Mouse (Mus musculus) adrenal gland, postnatal 14 days (tissue): ENCODE measurements around the gene Orc1. TPM values are rescaled to one million over a fixed set of nuclear protein-coding genes. Genes with fewer than 3 reads are reported as not detected.
A peak's percentile ranks its signal among the peaks of the same experiment; 100 is the strongest.

Source experiments
- DNase-seq: peaks from one replicate; pipeline ENCODE4 v3.0.0; 2021; ENCODE audit warnings: mixed read lengths
- long read RNA-seq, 2 experiments: library from polyadenylated mRNA; stranded (forward); transcript quantifications; one replicate each; pipeline ENCODE4 v2.0.0; 2021
- total RNA-seq: library from RNA; stranded (reverse); gene quantifications from 2 replicates; pipeline ENCODE4 v1.2.3, GENCODE M21; 2021

The Orc1 gene
- total RNA-seq, result 0.94 and 1.5 TPM in 2 replicates
- long read RNA-seq, experiment 1, partial matches to known transcripts, result 0 of 1 reads
- long read RNA-seq, experiment 1, other reads (novel, unspliced or antisense), result 1 of 1 reads
- long read RNA-seq, experiment 2, partial matches to known transcripts, result 0 of 2 reads
- long read RNA-seq, experiment 2, other reads (novel, unspliced or antisense), result 1 of 2 reads

- peak; percentile 98 for DNase-seq
These were observed at the start of gene Orc1, which contains the start of gene Prpf38a for GRCm38 (mm10) chr4:108578840-108579742. Orc1 (plus strand) TSS chr4:108579423. Prpf38a (minus strand) TSS chr4:108579336.

DNA sequence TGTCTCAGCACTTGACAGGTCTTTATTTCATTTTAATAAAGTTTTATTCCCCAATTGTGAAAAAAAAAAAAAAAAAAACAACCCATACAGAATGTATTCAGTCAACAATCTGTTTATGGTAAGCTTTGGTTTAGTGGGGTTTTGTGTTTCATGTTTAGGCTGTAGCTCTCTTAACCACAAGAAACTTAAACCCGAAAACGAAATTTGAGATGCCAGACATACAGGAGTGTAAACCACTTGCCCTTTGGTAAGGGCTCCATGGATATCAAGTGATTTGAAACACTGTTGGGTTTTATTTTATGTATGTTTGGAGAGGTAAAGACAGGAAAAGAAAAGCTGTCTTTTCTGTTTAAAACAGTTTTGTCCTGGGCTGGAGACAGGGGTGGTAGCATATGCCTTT is 39.5 kb upstream of the Orc1 start:
- DNase-seq, result no peak

DNA sequence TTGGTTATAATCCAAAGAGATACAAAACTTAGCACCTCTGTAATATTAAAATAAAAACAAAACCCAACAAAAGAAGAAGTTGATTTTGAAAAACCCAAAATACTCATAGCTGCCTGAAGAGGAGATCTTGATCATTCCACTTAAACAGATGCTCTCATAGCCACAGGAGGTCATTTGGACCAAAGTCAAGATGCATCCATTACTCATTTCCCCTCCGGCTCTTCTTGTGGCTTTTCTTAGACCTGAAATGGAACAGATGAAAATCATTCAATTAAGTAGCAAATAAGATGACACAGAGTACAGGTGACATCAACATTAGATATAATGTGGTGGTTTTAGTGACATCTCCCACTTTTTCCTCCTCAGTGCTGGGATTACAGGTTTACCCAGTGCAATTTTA is 14.2 kb upstream of the Orc1 start:
- DNase-seq, result no peak

DNA sequence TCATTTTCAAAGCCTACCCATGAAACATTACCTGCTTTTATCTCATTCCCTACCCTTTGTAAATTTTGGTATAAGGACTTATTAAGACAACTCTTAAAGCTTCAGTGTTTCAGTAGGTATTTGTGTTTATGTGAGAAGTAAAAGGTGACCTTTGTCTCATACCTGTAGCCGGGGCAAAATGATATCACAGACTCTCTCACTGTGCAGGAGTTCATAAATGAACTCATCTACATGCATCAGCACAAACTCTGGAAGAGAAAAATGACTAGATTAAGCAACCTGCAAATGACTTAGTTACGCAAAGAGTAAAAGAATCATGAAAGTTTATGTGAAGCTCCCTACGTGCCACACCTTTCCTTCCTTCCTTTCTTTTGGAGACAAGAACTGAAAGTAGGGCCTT is 6.6 kb upstream of the Orc1 start:
- no peak for DNase-seq

DNA sequence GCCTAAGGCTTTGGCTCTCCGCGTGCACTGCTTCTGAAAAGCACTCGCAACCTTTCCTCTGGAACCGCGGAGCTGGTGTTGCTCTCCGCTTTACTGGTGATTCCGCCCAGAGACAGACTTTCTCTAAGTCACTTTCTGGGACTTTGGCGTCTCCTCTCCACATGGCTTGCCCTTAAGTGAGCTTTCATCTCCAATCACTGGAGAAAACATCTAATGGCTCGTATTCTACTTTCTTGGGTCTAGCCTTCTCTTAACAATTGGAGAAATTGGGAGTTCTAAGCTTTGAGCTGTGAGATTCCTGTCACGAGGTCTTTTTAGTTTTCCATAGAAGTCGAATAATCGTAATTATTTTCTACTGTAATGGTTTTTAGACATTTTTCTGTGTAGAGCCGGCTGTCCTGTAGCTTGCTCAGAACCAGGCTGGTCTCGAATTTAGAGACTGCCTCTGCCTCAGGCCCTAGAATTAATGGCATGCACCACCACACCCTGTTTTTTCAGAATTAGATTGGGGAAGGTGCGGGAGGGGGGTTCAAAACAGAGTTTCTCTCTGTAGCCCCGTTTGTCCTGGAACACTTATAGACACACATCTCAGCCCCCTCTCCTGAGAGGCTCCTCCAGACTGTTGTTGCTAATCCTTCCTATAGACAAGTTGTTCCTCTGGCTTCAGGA is 654 bp downstream of the Orc1 start:
- no peak for DNase-seq

GRCm38 (mm10) chr4:108593376-108593775 is 14.2 kb downstream of the Orc1 start:
- no peak for DNase-seq

GRCm38 (mm10) chr4:108595785-108596184 is 16.6 kb downstream of the Orc1 start:
- no peak for DNase-seq

GRCm38 (mm10) chr4:108598306-108598705 is 19.1 kb downstream of the Orc1 start:
- no peak for DNase-seq

- DNase-seq, result no peak
These were observed 22.6 kb downstream of the Orc1 start for GRCm38 (mm10) chr4:108601870-108602269.

DNA sequence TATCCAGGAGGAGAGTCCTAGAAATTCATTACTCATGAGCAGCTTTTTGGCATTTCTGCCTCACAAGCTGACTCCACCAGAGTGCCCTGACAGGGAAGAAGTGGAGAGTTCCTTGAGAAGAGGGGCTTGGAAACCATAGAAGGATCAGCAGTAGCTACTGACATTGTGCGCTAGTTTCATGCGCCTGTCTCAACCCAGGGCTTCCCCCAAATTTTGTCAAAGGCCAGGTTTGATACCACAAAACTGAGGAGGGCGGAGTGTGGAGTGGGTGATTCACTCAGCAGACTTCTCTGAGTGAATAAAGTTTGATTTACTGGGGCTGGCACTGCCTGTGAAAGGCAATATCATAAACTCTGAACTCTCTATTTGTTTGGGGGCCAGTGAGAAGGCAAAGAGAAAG is 29.4 kb downstream of the Orc1 start:
- DNase-seq, result peak; percentile 18

DNA sequence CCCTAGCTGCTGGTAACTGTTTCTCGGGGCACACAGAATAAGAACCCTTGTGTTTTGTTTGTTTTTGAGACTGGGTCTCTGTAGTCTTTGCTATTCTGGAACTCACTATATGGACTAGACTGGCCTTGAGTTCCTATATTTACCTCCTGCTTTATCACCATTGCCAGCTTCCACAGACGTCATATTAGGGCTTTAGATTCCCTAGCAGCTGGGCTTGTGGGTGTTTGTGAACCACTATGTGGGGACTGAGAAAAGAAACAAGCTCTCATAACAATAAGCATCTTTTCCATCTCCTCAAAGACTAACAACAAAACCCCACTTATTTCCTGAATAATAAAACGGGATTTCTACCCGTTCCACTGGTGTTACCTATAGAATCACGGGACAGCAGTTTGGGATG is 31.7 kb downstream of the Orc1 start:
- no peak for DNase-seq

- no peak for DNase-seq
These were observed 39.4 kb downstream of the Orc1 start for GRCm38 (mm10) chr4:108618586-108618985.

GRCm38 (mm10) chr4:108619165-108619564 is 39.9 kb downstream of the Orc1 start:
- peak; percentile 40 for DNase-seq

GRCm38 (mm10) chr4:108619587-108620341 is 40.5 kb downstream of the Orc1 start, which contains the start of gene Cc2d1b:
Cc2d1b (plus strand) TSS chr4:108619940.
- DNase-seq, result peak; percentile 95

GRCm38 (mm10) chr4:108620536-108620935 is 41.3 kb downstream of the Orc1 start:
- DNase-seq, result no peak

DNA sequence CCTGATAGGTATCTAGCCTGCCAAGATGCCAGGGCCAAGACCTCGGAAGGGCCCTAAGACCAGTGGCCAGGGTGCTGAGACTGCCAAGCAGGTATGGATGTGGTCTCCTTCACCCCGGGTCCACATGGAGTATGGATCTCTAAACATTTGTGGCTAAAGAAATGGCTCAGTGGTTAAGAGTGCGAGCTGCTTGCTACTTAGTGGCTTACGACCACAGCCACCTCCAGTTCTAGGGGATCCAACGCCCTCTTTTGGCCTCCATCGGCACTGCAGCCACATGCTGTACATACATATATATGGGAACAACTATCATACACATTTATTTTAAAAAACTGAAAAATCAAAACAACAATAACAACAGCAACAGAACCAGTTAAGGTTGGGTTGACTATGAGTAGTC is 42.3 kb downstream of the Orc1 start:
- no peak for DNase-seq

- DNase-seq, result no peak
These were observed 47.8 kb downstream of the Orc1 start for GRCm38 (mm10) chr4:108627066-108627465.

DNA sequence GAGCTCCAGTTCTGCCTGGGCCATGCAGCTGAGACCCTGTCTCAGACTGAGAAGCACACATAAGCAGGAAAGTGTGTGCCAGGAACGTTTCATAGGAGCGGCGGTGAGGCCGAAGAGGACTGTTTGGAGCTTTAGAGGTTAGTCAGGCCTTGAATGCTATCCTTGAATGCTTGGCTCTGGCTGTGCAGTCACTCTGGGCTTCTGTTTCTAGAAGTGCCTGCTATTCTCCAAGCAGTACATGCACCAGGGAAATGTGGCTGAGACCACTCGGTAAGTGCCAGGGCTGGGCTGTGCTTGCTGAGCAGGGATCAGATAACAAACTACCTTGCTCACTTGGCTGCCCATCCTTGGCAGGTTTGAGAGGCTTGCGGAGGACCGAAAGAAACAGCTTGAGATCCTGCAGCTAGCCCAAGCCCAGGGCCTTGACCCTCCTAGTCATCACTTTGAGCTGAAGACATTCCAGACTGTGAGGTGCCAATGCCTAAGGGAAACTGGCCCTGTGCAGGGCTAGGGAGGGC is 50.2 kb downstream of the Orc1 start:
- peak; percentile 57 for DNase-seq

DNA sequence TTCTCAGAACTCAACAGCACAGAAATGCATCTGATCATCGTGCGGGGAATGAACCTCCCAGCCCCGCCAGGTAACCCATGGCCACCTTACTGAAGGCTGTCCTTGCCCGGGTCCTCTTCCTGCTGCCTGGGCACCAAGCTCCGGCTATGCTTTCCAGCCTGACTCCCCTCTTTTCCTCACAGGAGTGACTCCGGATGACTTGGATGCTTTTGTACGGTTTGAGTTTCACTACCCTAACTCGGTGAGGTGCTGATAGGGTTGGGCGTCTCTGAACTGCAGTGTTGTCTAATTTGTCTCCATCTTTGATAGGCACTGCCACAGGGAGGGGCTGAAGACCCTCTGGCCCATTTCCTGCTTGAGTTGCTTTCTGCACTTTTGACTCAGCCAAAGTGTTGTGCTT is 50.9 kb downstream of the Orc1 start:
- DNase-seq, result no peak

DNA sequence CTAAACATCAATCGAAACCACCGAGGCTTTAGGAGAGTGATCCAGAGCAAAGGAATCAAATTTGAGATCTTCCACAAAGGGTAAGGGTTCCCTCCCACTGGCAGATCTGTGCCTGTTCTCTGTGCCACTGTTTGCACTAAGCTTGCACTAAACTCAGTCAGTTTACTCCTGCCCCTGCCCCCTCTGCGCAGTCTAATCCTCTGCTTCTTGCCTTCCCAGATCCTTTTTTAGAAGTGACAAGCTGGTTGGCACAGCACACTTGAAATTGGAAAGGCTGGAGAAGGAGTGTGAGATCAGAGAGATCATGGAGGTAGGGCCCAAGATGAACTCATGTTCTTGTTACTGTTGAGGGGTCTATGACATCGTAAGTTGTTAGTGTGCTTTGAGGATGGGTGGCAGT is 52.4 kb downstream of the Orc1 start:
- DNase-seq, result no peak

DNA sequence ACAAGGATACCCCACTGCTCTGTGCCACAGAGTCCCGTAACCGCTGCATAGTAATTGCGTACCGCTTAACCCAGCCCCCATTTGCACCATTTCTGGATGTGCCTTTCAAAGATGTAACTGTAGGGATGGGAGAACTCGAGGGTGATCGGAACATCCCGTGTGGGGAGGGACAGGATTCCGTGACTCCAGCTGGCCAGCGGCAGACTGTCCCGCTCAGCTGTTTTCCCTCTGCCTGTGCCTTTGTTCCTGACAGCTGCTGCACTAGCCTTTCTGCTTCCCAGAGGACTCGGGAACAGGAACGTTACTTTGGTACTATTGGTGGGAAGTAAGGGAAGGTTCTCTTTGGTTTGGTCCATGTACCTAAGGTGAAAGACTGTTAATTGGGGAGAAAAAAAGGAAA is 54.5 kb downstream of the Orc1 start:
- no peak for DNase-seq

- no peak for DNase-seq
These were observed 55.5 kb downstream of the Orc1 start for GRCm38 (mm10) chr4:108634696-108635095.
